Mouse (Mus musculus) macrophage (primary cell): ENCODE results near the gene Mttp. TPM values are rescaled to one million over a fixed set of nuclear protein-coding genes. Genes with fewer than 3 reads are reported as not detected.
"Not testable (repeated sequence)": the region's sequence is repeated elsewhere in the genome, so short reads cannot be mapped to it uniquely, and the experiment has no call there.

ENCODE experiments used
- H3K27ac ChIP-seq: fragments of 350-480 bp; formaldehyde crosslinking; 2 replicates; pipeline ENCODE4 v1.9.0; 2021
- H3K36me3 ChIP-seq: fragments of 350-480 bp; formaldehyde crosslinking; 2 replicates; pipeline ENCODE4 v1.9.0; 2021; ENCODE audit errors: inconsistent target
- H3K4me3 ChIP-seq: fragments of 350-480 bp; formaldehyde crosslinking; 2 replicates; pipeline ENCODE4 v1.9.0; 2021; ENCODE audit errors: inconsistent target
- H3K79me2 ChIP-seq: fragments of 350-480 bp; formaldehyde crosslinking; 2 replicates; pipeline ENCODE4 v1.9.0; 2021; ENCODE audit errors: inconsistent target
- WGBS: methylation state at CpG from one replicate; pipeline ENCODE4 v1.1.7; 2026; ENCODE audit warnings: inconsistent platforms; ENCODE audit not compliant: missing documents; 5-methylcytosine and 5-hydroxymethylcytosine counted together
- polyA plus RNA-seq: library from polyadenylated mRNA; stranded (reverse); fragments of 250-400 nt; gene quantifications from 3 replicates; pipeline ENCODE4 v1.2.4, GENCODE M21; 2018; ENCODE audit warnings: inconsistent platforms

Mttp gene
- polyA plus RNA-seq, 1 experiment from 2014 or later = 1.0 TPM

GRCm38 (mm10) chr3:138144060-138144641, 617 bp downstream of the Mttp start:
- Histone ChIP-seq H3K79me2 (no peaks in the 10 kb centered on the region), H3K36me3 (no peaks in the 10 kb centered on the region), H3K4me3 (peak overlapping the region; percentile 60), H3K27ac (peak overlapping the region; percentile 81)
- 3% methylated on average over 9 of the region's 18 CpGs for WGBS

DNA sequence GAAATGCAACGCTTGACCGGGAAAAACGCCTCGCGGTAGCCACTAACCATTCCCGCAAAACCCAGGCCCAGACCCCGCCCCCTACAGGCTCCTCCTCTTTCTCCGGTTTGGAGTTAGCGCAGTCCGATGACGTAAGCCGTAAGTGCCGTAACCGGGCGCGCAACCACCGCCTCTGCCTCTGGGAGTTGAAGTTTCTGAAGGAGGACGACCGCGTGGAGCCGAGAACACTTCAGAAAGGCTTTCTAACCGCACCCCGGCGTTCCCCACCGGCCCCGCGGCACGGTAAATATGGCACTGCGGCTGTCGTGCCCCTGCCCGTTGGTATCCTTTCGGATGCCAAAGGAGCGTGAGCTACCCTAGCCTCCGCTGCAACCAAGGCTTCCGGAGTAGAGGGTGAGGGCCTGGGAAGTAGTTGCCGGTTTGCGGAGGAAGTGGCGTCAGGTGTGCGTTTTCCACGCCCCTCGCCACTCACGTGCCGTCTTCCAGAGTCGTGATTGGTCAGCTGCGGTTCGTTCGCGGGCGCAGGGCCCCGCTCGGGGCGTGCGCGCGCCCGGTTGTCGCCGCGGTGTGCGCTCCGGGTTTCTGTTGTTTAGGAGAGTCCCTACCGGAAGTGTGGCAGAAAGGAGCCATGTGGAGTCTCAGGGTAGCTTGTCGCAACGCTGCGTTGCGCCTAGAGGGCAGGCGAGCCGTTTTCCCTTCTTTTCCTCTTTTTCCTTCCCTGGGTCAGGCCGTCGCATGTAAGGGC, 1.3 kb downstream of the Mttp start, which contains the start of gene Trmt10a:
Gene Trmt10a, plus strand, starts transcription at position 134 of the 745 bp plus-strand sequence.
- WGBS = 2% methylated on average over 64 of the region's 70 CpGs

DNA sequence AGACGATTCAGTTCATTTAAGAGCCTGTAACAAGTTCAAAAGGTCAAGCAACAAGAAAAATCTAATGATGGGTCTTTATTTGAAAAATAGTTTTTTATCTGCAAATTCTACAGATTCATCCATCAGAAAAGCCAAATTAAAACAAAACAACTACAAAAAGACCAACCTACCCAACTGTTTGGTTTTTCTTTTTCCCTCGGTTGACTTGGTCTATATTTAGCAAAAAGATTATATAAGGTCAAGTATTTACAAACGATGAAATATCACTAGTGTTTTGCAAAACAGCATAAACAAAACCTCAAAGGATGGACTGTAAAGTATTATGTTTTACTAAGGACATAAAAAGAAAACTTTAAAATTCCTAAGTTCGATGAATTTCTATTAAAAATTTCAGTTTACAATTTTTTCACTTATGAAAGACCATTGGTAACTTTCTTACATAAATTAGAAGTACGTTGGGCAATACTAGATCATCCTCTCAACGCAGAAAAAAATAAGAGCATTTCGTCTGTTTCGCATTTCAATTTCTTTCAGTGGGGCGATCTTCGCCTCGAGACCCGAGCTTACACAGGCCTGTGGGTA, 1.9 kb downstream of the Mttp start:
- H3K27ac ChIP-seq = peak overlapping the region; percentile 90
- H3K79me2 ChIP-seq = no peaks in the 10 kb centered on the region
- peak overlapping the region; percentile 60 for H3K4me3 ChIP-seq
- no peaks in the 10 kb centered on the region for H3K36me3 ChIP-seq
- 5% methylated on average over 12 of the region's 12 CpGs for WGBS

More for the DNA sequence above, 1.3 kb downstream of the Mttp start, which contains the start of gene Trmt10a:
- Histone ChIP-seq H3K4me3 (peak within 1 kb of the TSS; percentile 60), H3K79me2 (no peaks in the 10 kb centered on the region), H3K27ac (peak within 1 kb of the TSS; percentile 90), H3K36me3 (no peaks in the 10 kb centered on the region)

DNA sequence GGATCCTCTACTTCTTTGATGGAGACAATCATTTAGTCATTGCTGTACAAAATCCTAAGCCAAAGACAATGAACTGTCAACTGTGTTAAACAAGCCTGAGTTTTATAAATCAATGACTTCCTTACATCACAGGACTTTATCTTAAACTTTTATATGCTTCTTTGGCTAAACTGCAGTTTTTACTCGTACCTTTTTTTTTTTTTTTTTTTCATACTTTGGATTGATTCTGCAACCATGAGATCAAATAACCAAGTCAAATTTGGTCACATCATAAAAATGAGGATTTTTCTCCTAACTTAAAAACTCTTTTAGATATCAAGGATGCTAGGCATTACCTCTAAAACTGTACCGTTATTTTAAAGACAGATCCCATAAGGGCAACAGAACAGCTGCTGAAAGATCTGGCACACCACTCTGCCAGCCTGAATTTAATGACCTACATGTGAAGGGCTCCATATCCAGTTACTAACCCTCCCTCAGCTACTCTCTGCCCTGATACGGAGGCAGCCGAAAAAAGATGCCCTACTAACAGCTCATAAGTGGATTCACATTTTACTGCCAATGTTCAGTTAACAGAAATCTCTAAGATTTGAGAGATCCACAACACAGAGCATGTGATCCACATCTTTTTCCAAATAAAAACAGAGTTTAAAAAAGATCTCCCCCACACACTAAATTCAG, 2.6 kb downstream of the Mttp start:
- Histone ChIP-seq H3K79me2 (no peaks in the 10 kb centered on the region), H3K4me3 (peak overlapping the region; percentile 60), H3K27ac (no peak overlapping the region), H3K36me3 (no peaks in the 10 kb centered on the region)
- WGBS = 69% methylated on average over 4 of the region's 4 CpGs

DNA sequence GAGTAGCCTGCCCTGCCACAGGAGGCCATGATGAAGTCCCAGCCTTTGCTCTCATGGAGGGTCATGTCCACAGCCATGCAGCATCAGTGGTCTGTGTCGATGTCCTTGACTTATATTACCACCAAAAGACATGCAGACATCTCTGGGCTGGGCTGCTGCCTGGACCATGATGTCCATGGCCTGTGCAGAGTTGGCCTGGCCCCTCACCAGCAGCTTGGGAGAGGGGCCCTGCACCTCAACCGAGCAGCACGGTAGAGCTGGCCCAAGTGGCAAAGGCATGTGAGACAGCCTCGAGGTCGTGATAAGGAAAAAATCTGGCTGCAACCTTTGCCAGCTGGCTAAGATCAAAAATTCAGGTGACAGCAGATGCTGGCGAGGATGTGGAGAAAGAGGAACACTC, 5.1 kb downstream of the Mttp start:
- H3K79me2 ChIP-seq = no peaks in the 10 kb centered on the region
- no peak overlapping the region for H3K27ac ChIP-seq
- H3K4me3 ChIP-seq = no peak overlapping the region
- H3K36me3 ChIP-seq = no peaks in the 10 kb centered on the region
- 81% methylated on average over 6 of the region's 6 CpGs for WGBS

- not testable (repeated sequence) for H3K27ac ChIP-seq, H3K4me3 ChIP-seq, H3K36me3 ChIP-seq, H3K79me2 ChIP-seq
- 95% methylated on average over 13 of the region's 13 CpGs for WGBS
Observed at GRCm38 (mm10) chr3:138138146-138138545, 6.6 kb downstream of the Mttp start.

DNA sequence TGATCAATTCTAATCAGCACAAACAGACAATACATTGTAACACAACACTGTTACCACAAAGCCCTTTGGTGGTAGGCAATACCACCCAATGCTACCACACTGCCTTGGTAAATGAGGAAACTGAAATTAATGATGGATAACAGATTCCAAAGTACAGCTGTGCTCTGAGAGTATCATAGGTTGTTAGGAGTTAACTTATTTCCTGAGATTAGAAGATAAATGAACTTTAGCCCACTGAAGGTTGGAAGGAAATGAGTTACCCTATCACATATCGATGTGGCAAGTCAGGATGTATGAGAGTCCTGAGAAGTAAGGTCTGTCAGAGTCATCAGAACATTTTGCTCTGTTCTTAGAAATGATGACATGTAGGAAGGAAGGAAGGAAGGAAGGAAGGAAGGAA, 10.2 kb downstream of the Mttp start:
- H3K36me3 ChIP-seq = no peaks in the 10 kb centered on the region
- H3K4me3 ChIP-seq = no peak overlapping the region
- H3K27ac ChIP-seq = no peak overlapping the region
- 29% methylated on average over 1 of the region's 1 CpGs for WGBS
- no peaks in the 10 kb centered on the region for H3K79me2 ChIP-seq

DNA sequence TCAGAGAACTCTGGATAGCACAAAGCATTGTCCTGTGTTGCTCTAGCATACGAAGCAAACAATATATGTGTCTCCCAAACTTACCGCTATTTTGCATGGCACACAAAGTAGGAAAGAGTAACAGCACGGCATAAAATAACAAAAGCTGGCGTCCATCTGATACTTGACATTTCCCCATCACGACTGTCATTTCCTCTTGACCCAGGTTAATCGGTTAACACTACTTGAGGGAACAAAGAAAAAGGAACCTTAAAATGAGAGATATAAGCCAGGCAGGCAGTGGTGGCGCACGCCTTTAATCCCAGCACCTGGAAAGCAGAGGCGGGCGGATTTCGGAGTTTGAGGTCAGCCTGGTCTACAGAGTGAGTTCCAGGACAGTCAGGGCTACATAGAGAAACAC, 10.9 kb downstream of the Mttp start:
- Histone ChIP-seq H3K36me3 (no peaks in the 10 kb centered on the region), H3K4me3 (no peak overlapping the region), H3K79me2 (no peaks in the 10 kb centered on the region), H3K27ac (no peak overlapping the region)
- 48% methylated on average over 10 of the region's 11 CpGs for WGBS

- no peaks in the 10 kb centered on the region for H3K79me2 ChIP-seq
- no peak overlapping the region for H3K4me3 ChIP-seq
- WGBS = 92% methylated on average over 8 of the region's 8 CpGs
- H3K36me3 ChIP-seq = no peaks in the 10 kb centered on the region
- H3K27ac ChIP-seq = no peak overlapping the region
Observed at GRCm38 (mm10) chr3:138133463-138133862, 11.3 kb downstream of the Mttp start.

DNA sequence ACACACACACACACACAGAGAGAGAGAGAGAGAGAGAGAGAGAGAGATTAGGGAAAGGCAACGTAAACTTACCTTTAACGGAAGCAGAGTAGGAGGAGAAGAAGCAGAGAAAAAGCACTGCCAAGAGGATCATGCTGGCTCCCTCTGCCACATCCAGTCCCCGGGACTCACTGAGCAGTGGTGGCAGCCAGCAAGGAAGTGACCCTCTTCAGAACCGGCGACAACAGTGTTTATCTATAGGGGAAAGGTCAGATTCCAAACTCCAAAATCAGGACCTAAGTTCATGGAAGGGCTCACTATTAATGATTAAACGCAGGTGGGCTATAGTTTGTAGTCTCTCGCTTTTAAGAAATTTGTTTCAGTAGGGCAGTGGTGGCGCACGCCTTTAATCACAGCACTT, 13.6 kb downstream of the Mttp start:
- WGBS = 86% methylated on average over 9 of the region's 9 CpGs
- H3K4me3 ChIP-seq = no peak overlapping the region
- H3K79me2 ChIP-seq = no peaks in the 10 kb centered on the region
- H3K27ac ChIP-seq = no peak overlapping the region
- H3K36me3 ChIP-seq = no peaks in the 10 kb centered on the region

DNA sequence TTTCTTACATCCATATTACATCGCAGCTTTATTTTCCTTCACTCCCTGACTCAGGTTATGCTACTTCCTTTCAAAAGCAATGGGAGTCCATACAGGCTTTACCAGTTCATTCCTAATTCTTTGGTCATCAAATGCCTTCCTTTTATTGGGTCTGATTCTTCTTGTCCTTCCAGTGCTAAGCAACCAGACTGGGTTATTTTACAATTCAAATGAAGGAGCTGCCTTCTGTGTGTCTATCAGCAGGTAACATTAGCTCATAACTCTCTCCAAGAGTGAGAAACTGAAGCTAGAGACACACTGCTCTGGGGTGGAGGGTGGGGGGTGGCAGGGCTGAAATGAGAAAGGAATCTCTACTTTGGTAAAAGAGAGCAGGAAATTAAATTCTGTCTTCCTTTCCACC, 14.1 kb downstream of the Mttp start:
- H3K27ac ChIP-seq = no peak overlapping the region

DNA sequence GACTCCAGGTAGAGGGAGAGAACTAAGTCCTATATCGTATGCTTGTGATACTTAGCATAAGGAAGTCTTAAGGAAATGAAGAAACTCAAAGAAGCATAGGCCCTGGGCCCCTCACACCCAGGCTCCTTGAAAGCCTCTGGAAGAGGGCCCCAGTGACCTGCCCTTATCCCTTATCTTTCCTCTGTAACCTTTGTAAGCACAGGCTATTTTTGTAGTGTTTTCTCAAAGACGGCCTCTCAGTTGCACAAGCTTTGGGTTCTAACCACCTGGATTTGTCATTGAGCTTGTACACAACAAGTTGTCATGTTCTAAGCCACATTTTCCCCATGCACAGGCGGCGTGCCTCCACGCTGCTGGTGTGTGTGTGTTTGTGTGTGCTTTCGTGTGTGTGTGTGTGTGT, 15.7 kb downstream of the Mttp start:
- H3K79me2 ChIP-seq = no peaks in the 10 kb centered on the region
- no peak overlapping the region for H3K4me3 ChIP-seq
- 95% methylated on average over 6 of the region's 6 CpGs for WGBS
- H3K27ac ChIP-seq = no peak overlapping the region
- H3K36me3 ChIP-seq = no peaks in the 10 kb centered on the region

More for the DNA sequence above, 14.1 kb downstream of the Mttp start:
- Histone ChIP-seq H3K4me3 (no peak overlapping the region), H3K79me2 (no peaks in the 10 kb centered on the region), H3K36me3 (no peaks in the 10 kb centered on the region)
- 93% methylated on average over 1 of the region's 1 CpGs for whole genome bisulfite sequencing

- no peaks in the 10 kb centered on the region for H3K36me3 ChIP-seq
- no peak overlapping the region for H3K4me3 ChIP-seq
- no peak overlapping the region for H3K27ac ChIP-seq
- WGBS = 96% methylated on average over 10 of the region's 10 CpGs
- H3K79me2 ChIP-seq = no peaks in the 10 kb centered on the region
Observed at GRCm38 (mm10) chr3:138123842-138124241, 20.9 kb downstream of the Mttp start.

- H3K79me2 ChIP-seq = no peaks in the 10 kb centered on the region
- no peaks in the 10 kb centered on the region for H3K36me3 ChIP-seq
- 85% methylated on average over 2 of the region's 2 CpGs for WGBS
- no peak overlapping the region for H3K4me3 ChIP-seq
- no peak overlapping the region for H3K27ac ChIP-seq
Observed at GRCm38 (mm10) chr3:138121461-138121860, 23.3 kb downstream of the Mttp start.
